Mouse (Mus musculus) limb, embryonic 15.5 days (tissue): Measurements from ENCODE around the gene Lsm7. TPM values are rescaled to one million over a fixed set of nuclear protein-coding genes. Genes with fewer than 3 reads are reported as not detected.
"Not testable (repeated sequence)": the region's sequence is repeated elsewhere in the genome, so short reads cannot be mapped to it uniquely, and the experiment has no call there.

Source experiments
- ATAC-seq: fragments of 200-750 bp; cut with Nextera tagmentation; 2 replicates; pipeline ENCODE4 v1.8.0; 2017; ENCODE audit warnings: low read depth, moderate TSS enrichment; ENCODE audit not compliant: insufficient number of reproducible peaks, low FRiP score, low TSS enrichment
- H3K27ac ChIP-seq: fragments of 300-500 bp; sonication (generic); 2 replicates; pipeline ENCODE4 v1.5.1; 2015; ENCODE audit warnings: moderate library complexity, mild to moderate bottlenecking, inconsistent platforms
- H3K27me3 ChIP-seq: fragments of 300-500 bp; sonication (generic); 2 replicates; pipeline ENCODE4 v1.6.1; 2015; ENCODE audit warnings: inconsistent platforms
- H3K36me3 ChIP-seq: fragments of 300-500 bp; sonication (generic); 2 replicates; pipeline ENCODE4 v1.6.1; 2015; ENCODE audit warnings: inconsistent platforms
- H3K4me1 ChIP-seq: fragments of 300-500 bp; sonication (generic); 2 replicates; pipeline ENCODE4 v1.6.1; 2015; ENCODE audit warnings: inconsistent platforms
- H3K4me2 ChIP-seq: fragments of 300-500 bp; sonication (generic); 2 replicates; pipeline ENCODE4 v1.6.1; 2015; ENCODE audit warnings: mild to moderate bottlenecking, inconsistent platforms
- H3K4me3 ChIP-seq: fragments of 300-500 bp; sonication (generic); 2 replicates; pipeline ENCODE4 v1.5.1; 2015; ENCODE audit warnings: mild to moderate bottlenecking, inconsistent platforms
- H3K9ac ChIP-seq: fragments of 300-500 bp; sonication (generic); 2 replicates; pipeline ENCODE4 v1.6.1; 2015; ENCODE audit warnings: inconsistent platforms
- H3K9me3 ChIP-seq: fragments of 300-500 bp; sonication (generic); 2 replicates; pipeline ENCODE4 v1.6.1; 2016; ENCODE audit warnings: inconsistent platforms
- WGBS: fragments of 180-500 bp; shearing (Covaris S2); methylation state at CpG from one replicate; pipeline ENCODE4 v1.1.7; 2015; 5-methylcytosine and 5-hydroxymethylcytosine counted together
- polyA plus RNA-seq: library from polyadenylated mRNA; unstranded; fragments of >200 nt; fragmentation: Nextera tagmentation; extraction: Ambion mirVana; gene quantifications from 2 replicates; pipeline ENCODE4 v1.2.1, GENCODE M21; 2015

Gene Lsm7
- polyA plus RNA-seq, 1 experiment from 2014 or later, result 258 TPM

GRCm38 (mm10) chr10:80819406-80819805 is 35.6 kb downstream of the Lsm7 start:
- H3K27me3 ChIP-seq, result no peaks in the 10 kb centered on the region
- WGBS, result 57% methylated on average over 3 of the region's 3 CpGs
- H3K27ac ChIP-seq, result no peak overlapping the region
- H3K36me3 ChIP-seq, result no peaks in the 10 kb centered on the region
- H3K4me2 ChIP-seq, result no peak overlapping the region
- no peak overlapping the region for H3K9ac ChIP-seq
- no peak for ATAC-seq
- H3K4me3 ChIP-seq, result no peak overlapping the region
- H3K4me1 ChIP-seq, result no peaks in the 10 kb centered on the region
- H3K9me3 ChIP-seq, result no peaks in the 10 kb centered on the region

- ATAC-seq, result no peak
- WGBS, result 51% methylated on average over 6 of the region's 6 CpGs
- Histone ChIP-seq H3K4me2 (no peak overlapping the region), H3K36me3 (no peaks in the 10 kb centered on the region), H3K27ac (no peak overlapping the region), H3K4me1 (no peaks in the 10 kb centered on the region), H3K27me3 (no peaks in the 10 kb centered on the region), H3K9me3 (no peaks in the 10 kb centered on the region), H3K4me3 (no peak overlapping the region), H3K9ac (no peak overlapping the region)
Observed at GRCm38 (mm10) chr10:80818599-80819281, 36.3 kb downstream of the Lsm7 start.

- H3K9me3 ChIP-seq, H3K4me2 ChIP-seq, H3K27me3 ChIP-seq, ATAC-seq, H3K4me1 ChIP-seq, H3K36me3 ChIP-seq, H3K27ac ChIP-seq, H3K9ac ChIP-seq, H3K4me3 ChIP-seq: not testable (repeated sequence)
- WGBS, result 83% methylated on average over 7 of the region's 7 CpGs
Observed at GRCm38 (mm10) chr10:80817955-80818354, 37.1 kb downstream of the Lsm7 start.

GRCm38 (mm10) chr10:80817164-80817563 is 37.8 kb downstream of the Lsm7 start:
- Histone ChIP-seq H3K36me3 (no peaks in the 10 kb centered on the region), H3K4me1 (0 out of 2 replicates have a peak, but pooled peaks cover 5% of the 10 kb centered on the region), H3K4me2 (no peak overlapping the region), H3K27me3 (0 out of 2 replicates have a peak, but pooled peaks cover 8% of the 10 kb centered on the region), H3K9ac (no peak overlapping the region), H3K27ac (no peak overlapping the region), H3K9me3 (no peaks in the 10 kb centered on the region), H3K4me3 (no peak overlapping the region)
- WGBS, result 62% methylated on average over 2 of the region's 2 CpGs
- no peak for ATAC-seq

GRCm38 (mm10) chr10:80816303-80816702 is 38.7 kb downstream of the Lsm7 start:
- not testable (repeated sequence) for H3K4me2 ChIP-seq, H3K9ac ChIP-seq, H3K4me1 ChIP-seq, H3K9me3 ChIP-seq, H3K27me3 ChIP-seq, H3K27ac ChIP-seq, H3K4me3 ChIP-seq, ATAC-seq, H3K36me3 ChIP-seq
- WGBS, result 77% methylated on average over 3 of the region's 3 CpGs

- no peak overlapping the region for H3K27ac ChIP-seq
- peaks cover 12% of the 10 kb centered on the region for H3K4me1 ChIP-seq
- no peaks in the 10 kb centered on the region for H3K9me3 ChIP-seq
- WGBS, result 59% methylated on average over 7 of the region's 7 CpGs
- no peak overlapping the region for H3K4me2 ChIP-seq
- H3K9ac ChIP-seq, result no peak overlapping the region
- H3K4me3 ChIP-seq, result no peak overlapping the region
- ATAC-seq, result no peak
- H3K36me3 ChIP-seq, result no peaks in the 10 kb centered on the region
- H3K27me3 ChIP-seq, result peaks cover 18% of the 10 kb centered on the region
Observed at GRCm38 (mm10) chr10:80814800-80815199, 40.2 kb downstream of the Lsm7 start.

- 64% methylated on average over 4 of the region's 4 CpGs for WGBS
- ATAC-seq, result no peak
Observed at GRCm38 (mm10) chr10:80813366-80813765, 41.6 kb downstream of the Lsm7 start, which contains the start of gene Jsrp1. TSS of gene Jsrp1 (minus strand) at chr10:80813498.

GRCm38 (mm10) chr10:80812391-80813041 is 42.5 kb downstream of the Lsm7 start:
- Histone ChIP-seq H3K4me1 (peaks cover 30% of the 10 kb centered on the region), H3K4me3 (no peak overlapping the region), H3K4me2 (no peak overlapping the region), H3K9me3 (no peaks in the 10 kb centered on the region), H3K27ac (peak overlapping the region; percentile 17; the same call in 1 of the 2 replicates), H3K27me3 (peaks cover 38% of the 10 kb centered on the region), H3K36me3 (no peaks in the 10 kb centered on the region), H3K9ac (no peak overlapping the region)
- no peak for ATAC-seq
- WGBS, result 51% methylated on average over 5 of the region's 5 CpGs

More at GRCm38 (mm10) chr10:80813366-80813765, 41.6 kb downstream of the Lsm7 start, which contains the start of gene Jsrp1:
- H3K9me3 ChIP-seq, result no peaks in the 10 kb centered on the region
- H3K27ac ChIP-seq, result peak within 1 kb of the TSS; percentile 17; the same call in 1 of the 2 replicates
- H3K36me3 ChIP-seq, result no peaks in the 10 kb centered on the region
- peaks cover 32% of the 10 kb centered on the region for H3K27me3 ChIP-seq
- no peak within 1 kb of the TSS for H3K4me2 ChIP-seq
- H3K4me1 ChIP-seq, result peaks cover 22% of the 10 kb centered on the region
- no peak within 1 kb of the TSS for H3K4me3 ChIP-seq
- no peak within 1 kb of the TSS; the same call in 1 of the 2 replicates for H3K9ac ChIP-seq

- H3K27ac ChIP-seq, result no peak overlapping the region
- WGBS, result 2% methylated on average over 20 of the region's 20 CpGs
- no peaks in the 10 kb centered on the region for H3K9me3 ChIP-seq
- H3K4me3 ChIP-seq, result no peak overlapping the region; the same call in 1 of the 2 replicates
- H3K4me2 ChIP-seq, result 0 out of 2 replicates have a peak overlapping the region, but pooled peaks have one; percentile 17
- H3K27me3 ChIP-seq, result peaks cover 38% of the 10 kb centered on the region
- H3K9ac ChIP-seq, result no peak overlapping the region
- ATAC-seq, result no peak
- H3K36me3 ChIP-seq, result peaks cover 3% of the 10 kb centered on the region
- H3K4me1 ChIP-seq, result peaks cover 53% of the 10 kb centered on the region
Observed at GRCm38 (mm10) chr10:80810084-80810483, 44.9 kb downstream of the Lsm7 start.

GRCm38 (mm10) chr10:80808985-80809632 is 45.9 kb downstream of the Lsm7 start:
- 0 out of 2 replicates have a peak overlapping the region, but pooled peaks have one; percentile 14 for H3K9ac ChIP-seq
- peaks cover 38% of the 10 kb centered on the region for H3K27me3 ChIP-seq
- H3K36me3 ChIP-seq, result peaks cover 13% of the 10 kb centered on the region
- 10% methylated on average over 18 of the region's 18 CpGs for WGBS
- no peak for ATAC-seq
- H3K4me3 ChIP-seq, result peak overlapping the region; percentile 16
- no peaks in the 10 kb centered on the region for H3K9me3 ChIP-seq
- H3K4me2 ChIP-seq, result peak overlapping the region; percentile 20; the same call in 1 of the 2 replicates
- H3K4me1 ChIP-seq, result peaks cover 55% of the 10 kb centered on the region
- no peak overlapping the region for H3K27ac ChIP-seq

GRCm38 (mm10) chr10:80808099-80808984 is 46.7 kb downstream of the Lsm7 start:
- Histone ChIP-seq H3K36me3 (peaks cover 20% of the 10 kb centered on the region), H3K4me2 (peak overlapping the region; percentile 95), H3K9ac (0 out of 2 replicates have a peak overlapping the region, but pooled peaks have one; percentile 10), H3K27me3 (peaks cover 35% of the 10 kb centered on the region), H3K4me3 (peak overlapping the region; percentile 16), H3K4me1 (peaks cover 55% of the 10 kb centered on the region), H3K27ac (no peak overlapping the region), H3K9me3 (no peaks in the 10 kb centered on the region)
- ATAC-seq, result no peak
- 21% methylated on average over 40 of the region's 40 CpGs for WGBS
